Mouse (Mus musculus) midbrain, postnatal 0 days (tissue): Measurements from ENCODE around the gene Tlr12. TPM values are rescaled to one million over a fixed set of nuclear protein-coding genes. Genes with fewer than 3 reads are reported as not detected.
A peak's percentile ranks its signal among the peaks of the same experiment; 100 is the strongest.
"Not testable (repeated sequence)": the region's sequence is repeated elsewhere in the genome, so short reads cannot be mapped to it uniquely, and the experiment has no call there.

ENCODE experiments used
- ATAC-seq: fragments of 200-750 bp; cut with Nextera tagmentation; 2 replicates; pipeline ENCODE4 v1.8.0; 2017; ENCODE audit warnings: moderate number of reproducible peaks, mild to moderate bottlenecking, moderate TSS enrichment, moderate library complexity; ENCODE audit not compliant: low FRiP score
- DNase-seq: peaks from one replicate; pipeline ENCODE4 v3.0.0-alpha.2; 2015; ENCODE audit warnings: low spot score
- H3K27ac ChIP-seq: fragments of 300-500 bp; sonication (generic); 2 replicates; pipeline ENCODE4 v1.5.1; 2014; ENCODE audit warnings: low read depth, mild to moderate bottlenecking, low read length, mixed read lengths
- H3K27me3 ChIP-seq: fragments of 300-500 bp; sonication (generic); 2 replicates; pipeline ENCODE4 v1.6.1; 2014; ENCODE audit warnings: low read length, control low read depth, mixed read lengths; ENCODE audit not compliant: insufficient read depth
- H3K36me3 ChIP-seq: fragments of 300-500 bp; sonication (generic); 2 replicates; pipeline ENCODE4 v1.6.1; 2014; ENCODE audit warnings: low read length, control low read depth, mixed read lengths; ENCODE audit not compliant: insufficient read depth
- H3K4me1 ChIP-seq: fragments of 300-500 bp; sonication (generic); 2 replicates; pipeline ENCODE4 v1.6.1; 2014; ENCODE audit warnings: mild to moderate bottlenecking, control low read depth, antibody characterized with exemption, low read length, mixed read lengths; ENCODE audit not compliant: insufficient read depth
- H3K4me2 ChIP-seq: fragments of 300-500 bp; sonication (generic); 2 replicates; pipeline ENCODE4 v1.6.1; 2014; ENCODE audit warnings: low read depth, mild to moderate bottlenecking, low read length, mixed read lengths; ENCODE audit not compliant: poor library complexity, severe bottlenecking
- H3K4me3 ChIP-seq: fragments of 300-500 bp; sonication (generic); 2 replicates; pipeline ENCODE4 v1.5.1; 2014; ENCODE audit warnings: low read depth, mild to moderate bottlenecking, low read length, moderate library complexity
- H3K9ac ChIP-seq: fragments of 300-500 bp; sonication (generic); replicated peaks from 2 replicates; pipeline ENCODE4 v1.6.1; 2014; ENCODE audit warnings: mild to moderate bottlenecking, low read length, moderate library complexity, mixed read lengths; ENCODE audit not compliant: poor library complexity, severe bottlenecking
- H3K9me3 ChIP-seq: fragments of 300-500 bp; sonication (generic); 2 replicates; pipeline ENCODE4 v1.6.1; 2016; ENCODE audit warnings: low read length, control low read depth
- CTCF ChIP-seq: IDR thresholded peaks from 2 replicates; pipeline ENCODE4 v1.5.1; 2016; ENCODE audit warnings: antibody characterized with exemption, mild to moderate bottlenecking
- WGBS: fragments of 180-500 bp; shearing (Covaris S2); extraction: QIAGEN DNeasy Blood & Tissue Kit; methylation state at CpG from one replicate; pipeline ENCODE4 v1.1.7; 2014; 5-methylcytosine and 5-hydroxymethylcytosine counted together
- polyA plus RNA-seq: library from polyadenylated mRNA; unstranded; fragments of >200 nt; fragmentation: Nextera tagmentation; extraction: Ambion mirVana; gene quantifications from 2 replicates; pipeline ENCODE4 v1.2.1, GENCODE M21; 2015
- total RNA-seq: library from RNA; depleted of rRNA; stranded (reverse); fragments of >200 nt; gene quantifications from 2 replicates; pipeline ENCODE4 v1.2.3, GENCODE M21; 2014

Tlr12 gene
- total and polyA plus RNA-seq, 2 experiments from 2014 or later: 1.1 to 1.3 TPM

DNA sequence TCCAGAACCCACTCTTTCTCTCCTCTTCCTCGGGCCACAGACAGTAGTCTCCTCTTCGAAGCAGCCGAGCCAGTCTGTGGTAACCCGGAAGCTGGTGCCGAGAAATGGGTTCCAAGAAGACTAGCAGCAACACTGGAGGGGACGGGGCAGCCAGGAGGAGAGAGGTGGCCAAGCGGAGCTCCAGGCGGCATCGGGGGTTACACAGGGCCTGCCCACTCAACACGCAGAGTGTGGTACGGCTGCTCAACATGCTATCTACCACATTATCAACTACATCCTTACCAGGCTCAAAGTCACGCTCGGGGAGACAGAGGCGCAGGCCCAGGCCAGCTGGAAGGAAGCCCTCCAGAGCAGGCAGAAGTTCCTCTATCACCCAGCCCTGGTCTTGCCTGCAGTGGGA lies 2.7 kb downstream of the Tlr12 start:
- Histone ChIP-seq H3K9me3 (no peaks in the 10 kb centered on the region), H3K27me3 (no peaks in the 10 kb centered on the region), H3K4me2 (no peak overlapping the region), H3K9ac (no peak overlapping the region), H3K4me1 (no peaks in the 10 kb centered on the region), H3K36me3 (no peaks in the 10 kb centered on the region), H3K4me3 (no peak overlapping the region), H3K27ac (no peak overlapping the region)
- ATAC-seq: no peak
- DNase-seq: no peak
- TF ChIP-seq CTCF: no peak
- WGBS: 88% methylated on average over 14 of the region's 14 CpGs

- H3K4me3 ChIP-seq: no peak overlapping the region
- H3K4me2 ChIP-seq: no peak overlapping the region
- H3K27me3 ChIP-seq: no peaks in the 10 kb centered on the region
- ATAC-seq: no peak
- no peaks in the 10 kb centered on the region for H3K9me3 ChIP-seq
- H3K9ac ChIP-seq: 0 out of 2 replicates have a peak overlapping the region, but pooled peaks have one; percentile 8
- H3K4me1 ChIP-seq: peaks cover 6% of the 10 kb centered on the region; the same call in 1 of the 2 replicates
- H3K27ac ChIP-seq: no peak overlapping the region
- H3K36me3 ChIP-seq: no peaks in the 10 kb centered on the region
- peak; percentile 90 for DNase-seq
- TF ChIP-seq CTCF: peak; percentile 91
- 10% methylated on average over 8 of the region's 8 CpGs for WGBS
Observed at GRCm38 (mm10) chr4:128613326-128613725, 5.1 kb downstream of the Tlr12 start.

DNA sequence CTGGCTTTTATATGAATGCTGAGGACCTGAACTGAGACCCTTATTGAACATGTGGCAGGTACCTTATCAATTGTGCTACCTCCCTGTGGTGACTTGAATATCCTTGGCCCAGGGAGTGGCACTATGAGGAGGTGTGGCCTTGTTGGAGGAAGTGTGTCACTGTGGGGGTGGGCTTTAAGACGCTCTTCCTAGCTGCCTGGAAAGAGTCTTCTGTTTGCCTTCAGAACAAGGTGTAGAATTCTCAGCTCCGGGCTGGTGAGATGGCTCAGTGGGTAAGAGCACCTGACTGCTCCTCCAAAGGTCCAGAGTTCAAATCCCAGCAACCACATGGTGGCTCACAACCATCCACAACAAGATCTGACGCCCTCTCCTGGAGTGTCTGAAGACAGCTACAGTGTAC lies 6.7 kb downstream of the Tlr12 start:
- H3K9ac ChIP-seq, H3K27me3 ChIP-seq, H3K4me3 ChIP-seq, H3K4me2 ChIP-seq, H3K27ac ChIP-seq, H3K36me3 ChIP-seq, DNase-seq, ATAC-seq, H3K9me3 ChIP-seq: not testable (repeated sequence)
- 87% methylated on average over 3 of the region's 3 CpGs for WGBS
- peaks cover 10% of the 10 kb centered on the region; the same call in 1 of the 2 replicates for H3K4me1 ChIP-seq

GRCm38 (mm10) chr4:128610706-128611105 lies 7.7 kb downstream of the Tlr12 start:
- DNase-seq (no peak), ATAC-seq (no peak)

DNA sequence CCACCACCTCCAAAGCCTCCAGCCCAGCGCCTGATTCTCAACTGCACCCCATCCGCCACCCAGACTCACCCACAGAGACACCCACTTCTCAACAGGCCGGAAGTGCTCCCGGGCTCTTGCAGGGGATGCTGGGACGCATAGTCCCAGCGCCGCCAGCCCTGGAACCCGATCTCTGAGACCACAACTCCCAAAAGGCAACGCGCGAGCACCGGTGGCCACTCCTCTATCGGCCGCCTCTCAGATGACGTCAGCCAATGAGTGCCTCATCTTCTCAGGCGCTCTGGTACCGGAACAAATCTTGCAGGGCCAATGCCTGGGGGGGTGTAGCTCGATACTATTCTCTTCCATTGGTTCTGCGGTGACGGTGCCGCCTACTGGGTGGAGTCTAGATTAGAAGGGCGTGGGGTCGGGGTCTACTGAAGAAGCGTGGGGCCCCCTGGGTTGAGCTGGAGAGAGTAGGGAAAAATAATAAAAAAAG lies 8.5 kb downstream of the Tlr12 start, which contains the start of gene Zscan20:
Zscan20 (minus strand) TSS at position 174 of the 478 bp plus-strand sequence.
- ATAC-seq: peak; percentile 95
- Histone ChIP-seq H3K4me1 (peaks cover 10% of the 10 kb centered on the region; the same call in 1 of the 2 replicates), H3K4me3 (peak within 1 kb of the TSS; percentile 47), H3K27me3 (no peaks in the 10 kb centered on the region), H3K27ac (peak within 1 kb of the TSS; percentile 55; the same call in 1 of the 2 replicates), H3K9ac (peak within 1 kb of the TSS; percentile 50), H3K4me2 (peak within 1 kb of the TSS; percentile 53), H3K36me3 (no peaks in the 10 kb centered on the region), H3K9me3 (no peaks in the 10 kb centered on the region)
- peak; percentile 100 for DNase-seq
- TF ChIP-seq CTCF: peak; percentile 49
- under 1% methylated on average over 24 of the region's 24 CpGs for WGBS

More at GRCm38 (mm10) chr4:128610706-128611105, 7.7 kb downstream of the Tlr12 start:
- no peak for TF ChIP-seq CTCF
- Histone ChIP-seq H3K36me3 (no peaks in the 10 kb centered on the region), H3K4me2 (peak overlapping the region; percentile 45), H3K27me3 (no peaks in the 10 kb centered on the region), H3K4me3 (no peak overlapping the region), H3K27ac (no peak overlapping the region), H3K9me3 (no peaks in the 10 kb centered on the region), H3K4me1 (peaks cover 10% of the 10 kb centered on the region; the same call in 1 of the 2 replicates), H3K9ac (no peak overlapping the region)
- 20% methylated on average over 10 of the region's 10 CpGs for WGBS

DNA sequence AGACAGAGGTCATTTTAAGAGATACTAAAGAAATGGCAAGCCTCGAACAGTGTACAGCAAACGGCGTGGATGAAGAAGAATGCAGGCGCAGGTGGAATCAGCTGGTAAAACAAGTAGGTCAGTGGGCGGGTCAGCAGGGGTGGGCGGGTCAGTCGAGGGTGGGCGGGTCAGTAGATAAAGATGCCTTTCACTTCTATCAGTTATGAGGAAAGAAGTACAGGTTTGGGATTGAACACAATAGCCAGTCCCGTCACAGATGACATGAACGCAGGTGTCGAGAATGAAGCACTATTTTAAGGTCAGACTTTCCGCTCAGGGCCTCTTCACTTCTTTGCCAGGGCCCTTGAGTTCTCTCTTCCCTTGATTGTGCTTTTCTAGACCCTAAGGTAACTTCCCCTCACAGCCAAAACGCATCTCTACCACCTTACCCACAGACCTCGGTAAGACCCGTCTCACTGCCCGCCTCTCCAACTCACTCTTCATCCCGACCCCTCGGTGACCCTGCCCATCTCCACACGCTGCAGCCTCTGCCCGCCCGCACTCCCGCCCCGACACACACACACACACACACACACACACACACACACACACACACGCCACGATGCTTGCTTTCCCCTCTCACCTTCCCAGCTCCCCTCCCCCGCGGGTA lies 9.0 kb downstream of the Tlr12 start:
- Histone ChIP-seq H3K4me2 (peak overlapping the region; percentile 53), H3K27me3 (no peaks in the 10 kb centered on the region), H3K36me3 (peaks cover under 1% of the 10 kb centered on the region; the same call in 1 of the 2 replicates), H3K9ac (peak overlapping the region; percentile 50), H3K27ac (peak overlapping the region; percentile 55; the same call in 1 of the 2 replicates), H3K4me1 (peaks cover 10% of the 10 kb centered on the region; the same call in 1 of the 2 replicates), H3K9me3 (no peaks in the 10 kb centered on the region), H3K4me3 (peak overlapping the region; percentile 47)
- DNase-seq: no peak
- 10% methylated on average over 25 of the region's 27 CpGs for WGBS
- no peak for TF ChIP-seq CTCF
- peak; percentile 67 for ATAC-seq
